Mouse (Mus musculus): ENCODE measurements at regions not wholly inside any gene's neighbourhood (a gene's known extent, or its start where the extent isn't known, plus 50 kb on each side); places are given as distances from the start of the nearest gene placed in this dataset.
"Not testable (repeated sequence)": the region's sequence is repeated elsewhere in the genome, so short reads cannot be mapped to it uniquely, and the experiment has no call there.

- intact Hi-C loops (cut with DNase I) = loop anchor here (10.0 kb wide), 3 partner anchors 132 to 1092 kb away; no protein-coding TSS in a partner anchor
- DNase-seq (ENCODE audit: low spot score in 2 of 2) = peak in 1 of 2 experiments; percentile 8
Measured at GRCm38 (mm10) chr3:20892916-20893430, 526.0 kb upstream of the Agtr1b start.

GRCm38 (mm10) chr3:20864241-20864640 lies 497.3 kb upstream of the Agtr1b start:
- no peak for DNase-seq (ENCODE audit: low spot score in 2 of 2)
- intact Hi-C loops (cut with DNase I) = no loop called here

DNA sequence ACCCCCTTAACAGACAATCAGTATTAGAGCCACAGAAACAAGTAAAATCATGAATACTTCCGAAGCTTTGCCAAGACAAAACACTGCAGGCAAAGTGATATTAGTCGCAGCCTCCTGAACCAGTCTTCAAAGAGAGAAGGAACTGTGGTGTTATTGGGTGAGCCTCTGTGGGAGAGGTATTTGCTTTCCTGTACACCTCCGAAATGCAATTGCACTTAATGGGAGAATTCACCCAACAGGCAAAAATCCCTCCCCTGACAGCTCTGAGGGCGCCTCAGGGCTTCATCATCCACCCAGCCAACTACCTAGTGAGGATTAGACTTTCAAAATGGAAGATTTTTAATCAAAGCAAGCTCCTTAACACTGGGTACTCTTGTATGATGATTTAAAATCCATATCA lies 464.1 kb upstream of the Agtr1b start:
- intact Hi-C loops (cut with DNase I) = no loop called here
- no peak for DNase-seq (ENCODE audit: low spot score in 2 of 2)

- DNase-seq (ENCODE audit: low spot score in 2 of 2) = no peak
- intact Hi-C loops (cut with DNase I) = loop anchor here (10.0 kb wide), 4 partner anchors 145 to 645 kb away; no protein-coding TSS in a partner anchor
Measured at GRCm38 (mm10) chr3:20829391-20829790, 462.4 kb upstream of the Agtr1b start.

GRCm38 (mm10) chr3:20828811-20829210 lies 461.8 kb upstream of the Agtr1b start:
- intact Hi-C loops (cut with DNase I) = loop anchor here (10.0 kb wide), 4 partner anchors 144 to 646 kb away; no protein-coding TSS in a partner anchor

GRCm38 (mm10) chr3:20825661-20826334 lies 458.8 kb upstream of the Agtr1b start:
- DNase-seq (ENCODE audit: low spot score in 2 of 2) = no peak
- intact Hi-C loops (cut with DNase I) = loop anchor here (10.0 kb wide), 4 partner anchors 141 to 649 kb away; no protein-coding TSS in a partner anchor

More at GRCm38 (mm10) chr3:20828811-20829210, 461.8 kb upstream of the Agtr1b start:
- DNase-seq (ENCODE audit: low spot score in 2 of 2) = no peak

- intact Hi-C loops (cut with DNase I) = loop anchor here (5.0 to 10.0 kb wide), 5 partner anchors 137 to 1255 kb away; partner anchors contain the start of gene Tbl1xr1
- DNase-seq (ENCODE audit: low spot score in 2 of 2) = peak; percentile 47 to 69
Measured at GRCm38 (mm10) chr3:20822226-20822625, 455.2 kb upstream of the Agtr1b start.

GRCm38 (mm10) chr3:20821712-20822111 lies 454.7 kb upstream of the Agtr1b start:
- DNase-seq (ENCODE audit: low spot score in 2 of 2) = peak in 1 of 2 experiments; percentile 29
- intact Hi-C loops (cut with DNase I) = loop anchor here (5.0 to 10.0 kb wide), 5 partner anchors 137 to 1256 kb away; partner anchors contain the start of gene Tbl1xr1

GRCm38 (mm10) chr3:20820047-20820446 lies 453.1 kb upstream of the Agtr1b start:
- DNase-seq (ENCODE audit: low spot score in 2 of 2) = no peak
- intact Hi-C loops (cut with DNase I) = loop anchor here (5.0 to 10.0 kb wide), 5 partner anchors 135 to 1257 kb away; partner anchors contain the start of gene Tbl1xr1

- intact Hi-C loops (cut with DNase I) = no loop called here
- DNase-seq (ENCODE audit: low spot score in 2 of 2) = no peak
Measured at GRCm38 (mm10) chr3:20819586-20819985, 452.6 kb upstream of the Agtr1b start.

GRCm38 (mm10) chr3:20816613-20817012 lies 449.6 kb upstream of the Agtr1b start:
- no peak for DNase-seq (ENCODE audit: low spot score in 2 of 2)
- intact Hi-C loops (cut with DNase I) = no loop called here

GRCm38 (mm10) chr3:20794256-20794655 lies 427.3 kb upstream of the Agtr1b start:
- intact Hi-C loops (cut with DNase I) = no loop called here
- DNase-seq (ENCODE audit: low spot score in 2 of 2) = no peak

DNA sequence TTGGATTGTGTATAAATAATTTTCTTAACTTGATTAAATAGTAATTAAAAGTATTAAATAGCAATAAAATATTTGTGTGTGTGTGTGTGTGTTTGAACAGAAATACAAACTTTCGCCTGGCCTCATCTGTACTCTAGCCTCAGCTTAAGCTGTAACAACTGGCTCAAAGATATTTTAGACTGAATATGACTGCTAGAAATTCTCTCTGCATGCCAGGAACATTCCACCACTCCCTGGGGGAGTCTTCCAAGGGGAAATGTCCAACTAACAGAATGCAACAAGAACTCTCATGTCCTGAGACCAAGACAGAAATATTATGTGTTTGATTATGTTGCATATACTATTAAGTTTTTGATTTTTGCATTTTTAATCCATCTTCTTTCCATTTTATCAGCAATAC lies 425.5 kb upstream of the Agtr1b start:
- intact Hi-C loops (cut with DNase I) = no loop called here
- DNase-seq (ENCODE audit: low spot score in 2 of 2) = no peak

DNA sequence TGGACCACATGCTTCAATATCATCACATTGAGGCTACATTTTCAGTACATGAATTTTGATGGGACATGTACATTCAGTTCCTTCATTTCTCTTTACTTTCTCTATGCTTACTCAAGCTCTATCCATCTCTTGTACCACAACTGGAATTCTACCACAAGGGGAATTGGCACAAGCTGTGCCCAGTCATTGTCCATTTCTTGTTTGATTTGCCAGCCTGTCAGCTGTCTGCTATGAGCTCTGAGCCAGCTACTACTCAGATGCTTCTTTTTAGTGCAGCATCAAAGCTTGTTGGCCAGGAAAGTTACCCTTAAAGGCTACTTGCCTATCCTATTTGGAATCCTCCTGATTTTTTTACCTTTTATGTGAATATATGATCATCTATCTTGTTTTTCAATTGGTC lies 410.9 kb upstream of the Agtr1b start:
- intact Hi-C loops (cut with DNase I) = loop anchor here (5.0 kb wide), 1 partner anchor 34 kb away; no protein-coding TSS in a partner anchor
- no peak for DNase-seq (ENCODE audit: low spot score in 2 of 2)

DNA sequence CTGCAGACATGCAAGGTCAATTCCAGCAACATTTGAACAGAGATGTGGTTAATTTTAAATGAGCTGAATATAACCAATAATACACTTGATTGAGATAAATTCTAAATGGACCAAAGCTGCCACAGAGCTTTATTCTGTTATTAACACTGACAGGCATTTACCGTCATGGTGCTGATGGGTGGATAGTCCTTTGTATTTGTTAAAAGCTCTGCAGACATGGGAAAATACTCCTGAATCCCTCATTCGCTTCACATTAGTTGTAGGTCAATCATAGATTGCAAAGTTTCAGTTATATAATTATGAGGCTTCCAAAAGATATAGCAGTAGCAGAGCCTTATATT lies 410.0 kb upstream of the Agtr1b start:
- no peak for DNase-seq (ENCODE audit: low spot score in 2 of 2)
- intact Hi-C loops (cut with DNase I) = loop anchor here (5.0 kb wide), 1 partner anchor 35 kb away; no protein-coding TSS in a partner anchor

DNA sequence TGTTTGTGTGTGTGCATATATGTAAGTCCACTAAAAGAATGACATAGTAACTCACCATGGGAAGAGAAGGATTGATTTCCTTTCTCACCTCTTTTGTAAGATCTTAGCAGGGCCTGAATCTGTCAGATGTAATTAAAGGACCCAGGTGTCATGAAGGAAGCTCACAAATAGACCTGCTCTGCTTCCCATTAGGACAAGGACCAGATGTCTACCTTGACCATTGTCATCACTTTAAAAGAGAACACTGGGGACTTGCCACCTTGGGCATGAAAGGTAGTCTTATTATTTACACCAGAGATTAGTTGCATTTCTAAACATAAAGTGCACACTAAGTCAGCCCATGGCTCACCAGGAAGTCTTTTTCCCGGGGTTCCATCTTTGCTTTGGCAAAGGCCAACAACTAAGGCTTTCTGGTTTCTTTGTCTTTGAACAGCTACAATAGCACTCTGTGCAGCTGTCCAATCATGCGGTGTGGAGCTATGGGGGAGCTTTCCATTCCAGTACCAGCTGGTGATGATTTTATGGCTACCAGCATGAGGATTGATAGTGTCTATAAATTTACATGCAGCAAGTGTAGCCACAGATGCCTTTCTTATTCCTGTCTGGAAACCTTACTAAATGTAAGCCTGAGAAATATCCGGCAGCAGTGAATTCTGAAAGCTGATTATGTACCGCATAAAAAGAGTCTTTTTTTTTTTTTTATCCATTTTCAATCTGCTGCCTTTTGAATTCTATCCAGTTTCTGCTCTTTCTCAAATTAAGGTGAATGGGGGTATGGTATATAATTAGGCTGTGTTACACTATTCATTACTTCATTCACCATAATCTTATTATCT lies 409.4 kb upstream of the Agtr1b start:
- peak; percentile 19 to 39 for DNase-seq (ENCODE audit: low spot score in 2 of 2)
- intact Hi-C loops (cut with DNase I) = loop anchor here (5.0 kb wide), 1 partner anchor 36 kb away; no protein-coding TSS in a partner anchor

DNA sequence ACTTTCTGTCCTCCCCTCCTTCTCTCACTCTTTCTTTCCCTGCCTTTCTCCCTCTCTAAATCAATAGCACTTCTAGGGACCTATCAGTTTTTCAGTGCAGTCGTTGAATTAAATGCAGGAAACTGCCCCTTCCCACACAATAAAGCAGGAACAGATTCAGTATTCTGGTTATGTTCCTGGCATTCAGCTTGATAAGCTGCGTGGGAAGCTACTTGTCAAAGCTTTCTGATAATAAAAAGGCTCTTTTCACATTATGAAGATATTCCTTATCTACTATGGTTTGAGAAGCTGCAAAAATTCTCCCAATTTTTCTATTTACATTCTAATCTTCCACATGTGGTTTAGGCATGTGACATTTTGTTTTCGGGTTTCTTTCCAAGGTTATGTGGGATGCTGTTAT lies 367.3 kb upstream of the Agtr1b start:
- no peak for DNase-seq (ENCODE audit: low spot score in 2 of 2)
- intact Hi-C loops (cut with DNase I) = no loop called here

DNA sequence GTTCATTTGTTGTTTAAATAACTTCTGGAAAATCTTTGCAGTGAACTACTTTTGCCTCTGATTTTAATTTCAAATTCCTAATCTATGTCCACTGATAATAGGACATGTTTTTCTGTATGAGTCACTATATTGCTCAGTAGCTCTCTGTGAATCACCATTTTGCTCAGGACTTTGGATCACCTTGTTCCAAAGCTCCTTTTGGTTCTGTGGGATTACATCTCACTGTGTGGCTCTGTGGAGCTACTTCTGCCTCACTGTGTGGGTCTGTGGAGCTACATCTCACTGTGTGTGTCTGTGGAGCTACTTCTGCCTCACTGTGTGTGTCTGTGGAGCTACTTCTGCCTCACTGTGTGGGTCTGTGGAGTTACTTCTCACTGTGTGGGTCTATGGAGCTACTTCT lies 365.0 kb upstream of the Agtr1b start:
- intact Hi-C loops (cut with DNase I) = no loop called here
- DNase-seq (ENCODE audit: low spot score in 2 of 2) = no peak

GRCm38 (mm10) chr3:20730481-20730880 lies 363.5 kb upstream of the Agtr1b start:
- intact Hi-C loops (cut with DNase I) = no loop called here

DNA sequence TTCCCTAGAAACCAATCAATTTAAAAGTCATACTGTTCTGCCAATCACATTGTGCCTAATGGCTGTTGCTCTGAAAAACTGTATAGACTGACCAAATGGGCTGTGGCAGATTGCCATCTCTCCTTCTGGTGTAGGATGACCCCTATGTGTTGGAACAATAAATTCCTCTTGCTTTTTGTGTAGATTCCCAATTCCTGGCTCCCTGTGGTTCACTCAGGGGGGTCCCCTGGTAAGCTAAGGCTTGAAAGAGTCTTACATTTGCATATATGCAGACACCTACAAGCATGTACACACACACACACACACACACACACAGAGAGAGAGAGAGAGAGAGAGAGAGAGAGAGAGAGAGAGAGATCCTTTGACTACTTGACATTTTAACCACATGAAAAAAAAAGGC lies 362.8 kb upstream of the Agtr1b start:
- intact Hi-C loops (cut with DNase I); DNase-seq (ENCODE audit: low spot score in 2 of 2): not testable (repeated sequence)

More at GRCm38 (mm10) chr3:20730481-20730880, 363.5 kb upstream of the Agtr1b start:
- DNase-seq (ENCODE audit: low spot score in 2 of 2) = no peak

All from left cerebral cortex, postnatal 36 days (tissue).